Mouse (Mus musculus) liver, embryonic 13.5 days (tissue): ENCODE data around the gene Entr1. TPM values are rescaled to one million over a fixed set of nuclear protein-coding genes. Genes with fewer than 3 reads are reported as not detected.

Experiments used
- ATAC-seq: fragments of 200-750 bp; cut with Nextera tagmentation; 2 replicates; pipeline ENCODE4 v1.8.0; 2017; ENCODE audit warnings: low read depth, mild to moderate bottlenecking, moderate number of reproducible peaks, moderate library complexity
- DNase-seq: peaks from one replicate; pipeline ENCODE4 v3.0.0; 2022
- H3K27ac ChIP-seq: fragments of 300-500 bp; sonication (generic); 2 replicates; pipeline ENCODE4 v1.5.1; 2015; ENCODE audit warnings: moderate library complexity, mild to moderate bottlenecking, inconsistent platforms
- H3K27me3 ChIP-seq: fragments of 300-500 bp; sonication (generic); 2 replicates; pipeline ENCODE4 v1.6.1; 2015; ENCODE audit warnings: mild to moderate bottlenecking, inconsistent platforms
- H3K36me3 ChIP-seq: fragments of 300-500 bp; sonication (generic); 2 replicates; pipeline ENCODE4 v1.6.1; 2015; ENCODE audit warnings: mild to moderate bottlenecking, inconsistent platforms
- H3K4me1 ChIP-seq: fragments of 300-500 bp; sonication (generic); replicated peaks from 2 replicates; pipeline ENCODE4 v1.6.1; 2015; ENCODE audit warnings: inconsistent platforms
- H3K4me2 ChIP-seq: fragments of 300-500 bp; sonication (generic); 2 replicates; pipeline ENCODE4 v1.6.1; 2015; ENCODE audit warnings: inconsistent platforms, mild to moderate bottlenecking, moderate library complexity
- H3K4me3 ChIP-seq: fragments of 300-500 bp; sonication (generic); replicated peaks from 2 replicates; pipeline ENCODE4 v1.5.1; 2015; ENCODE audit warnings: mild to moderate bottlenecking, inconsistent platforms
- H3K9ac ChIP-seq: fragments of 300-500 bp; sonication (generic); 2 replicates; pipeline ENCODE4 v1.6.1; 2015; ENCODE audit warnings: mild to moderate bottlenecking, inconsistent platforms
- H3K9me3 ChIP-seq: fragments of 300-500 bp; sonication (generic); replicated peaks from 2 replicates; pipeline ENCODE4 v1.6.1; 2016; ENCODE audit warnings: inconsistent platforms
- WGBS: fragments of 180-500 bp; shearing (Covaris S2); methylation state at CpG from one replicate; pipeline ENCODE4 v1.1.7; 2015; ENCODE audit not compliant: insufficient replicate concordance; 5-methylcytosine and 5-hydroxymethylcytosine counted together
- polyA plus RNA-seq: library from polyadenylated mRNA; unstranded; fragments of >200 nt; fragmentation: Nextera tagmentation; extraction: Ambion mirVana; gene quantifications from 2 replicates; pipeline ENCODE4 v1.2.1, GENCODE M21; 2015

Gene Entr1
- polyA plus RNA-seq, 1 experiment from 2014 or later, result 47.6 TPM

GRCm38 (mm10) chr2:26410091-26410490 lies 21.0 kb upstream of the Entr1 start:
- 69% methylated on average over 5 of the region's 5 CpGs for WGBS
- ATAC-seq (no peak), DNase-seq (no peak)
- H3K4me3 ChIP-seq, result no peak overlapping the region
- H3K36me3 ChIP-seq, result peaks cover 50% of the 10 kb centered on the region
- 0 out of 2 replicates have a peak overlapping the region, but pooled peaks have one; percentile 7 for H3K9ac ChIP-seq
- peak overlapping the region; percentile 30 for H3K27ac ChIP-seq
- peaks cover 46% of the 10 kb centered on the region for H3K4me1 ChIP-seq
- H3K9me3 ChIP-seq, result no peaks in the 10 kb centered on the region
- no peak overlapping the region for H3K4me2 ChIP-seq
- no peaks in the 10 kb centered on the region for H3K27me3 ChIP-seq

GRCm38 (mm10) chr2:26409362-26409761 lies 20.2 kb upstream of the Entr1 start:
- H3K4me3 ChIP-seq, result peak overlapping the region; percentile 91

GRCm38 (mm10) chr2:26408515-26409356 lies 19.6 kb upstream of the Entr1 start, which contains the start of gene Inpp5e:
TSS of gene Inpp5e (minus strand) at chr2:26409203.
- under 1% methylated on average over 57 of the region's 57 CpGs for WGBS
- Histone ChIP-seq H3K36me3 (peaks cover 38% of the 10 kb centered on the region), H3K9ac (peak within 1 kb of the TSS; percentile 94), H3K27me3 (no peaks in the 10 kb centered on the region), H3K4me1 (peaks cover 52% of the 10 kb centered on the region), H3K4me2 (peak within 1 kb of the TSS; percentile 92), H3K9me3 (no peaks in the 10 kb centered on the region), H3K27ac (peak within 1 kb of the TSS; percentile 81), H3K4me3 (peak within 1 kb of the TSS; percentile 91)
- ATAC-seq (peak; percentile 94), DNase-seq (peak; percentile 96)

More at GRCm38 (mm10) chr2:26409362-26409761, 20.2 kb upstream of the Entr1 start:
- peaks cover 52% of the 10 kb centered on the region for H3K4me1 ChIP-seq
- peak overlapping the region; percentile 59 for H3K9ac ChIP-seq
- peaks cover 44% of the 10 kb centered on the region for H3K36me3 ChIP-seq
- DNase-seq, result no peak
- H3K27me3 ChIP-seq, result no peaks in the 10 kb centered on the region
- H3K27ac ChIP-seq, result peak overlapping the region; percentile 58; the same call in 1 of the 2 replicates
- no peaks in the 10 kb centered on the region for H3K9me3 ChIP-seq
- no peak for ATAC-seq
- peak overlapping the region; percentile 92 for H3K4me2 ChIP-seq
- 55% methylated on average over 3 of the region's 3 CpGs for WGBS

GRCm38 (mm10) chr2:26403306-26403705 lies 14.2 kb upstream of the Entr1 start:
- Histone ChIP-seq H3K36me3 (peaks cover 46% of the 10 kb centered on the region), H3K9ac (no peak overlapping the region), H3K9me3 (no peaks in the 10 kb centered on the region), H3K4me1 (peaks cover 65% of the 10 kb centered on the region), H3K4me2 (no peak overlapping the region), H3K27me3 (no peaks in the 10 kb centered on the region), H3K4me3 (no peak overlapping the region), H3K27ac (no peak overlapping the region)
- DNase-seq (no peak), ATAC-seq (no peak)
- 74% methylated on average over 8 of the region's 8 CpGs for WGBS

- 72% methylated on average over 1 of the region's 1 CpGs for WGBS
- H3K27ac ChIP-seq, result no peak overlapping the region
- no peak overlapping the region for H3K4me2 ChIP-seq
- H3K4me1 ChIP-seq, result peaks cover 54% of the 10 kb centered on the region
- H3K9ac ChIP-seq, result no peak overlapping the region
- no peak overlapping the region for H3K4me3 ChIP-seq
- no peaks in the 10 kb centered on the region for H3K9me3 ChIP-seq
- no peak for DNase-seq
- H3K27me3 ChIP-seq, result no peaks in the 10 kb centered on the region
- peaks cover 56% of the 10 kb centered on the region for H3K36me3 ChIP-seq
- ATAC-seq, result no peak
Measured at GRCm38 (mm10) chr2:26402265-26402664, 13.1 kb upstream of the Entr1 start.

GRCm38 (mm10) chr2:26401023-26401422 lies 11.9 kb upstream of the Entr1 start:
- DNase-seq (no peak), ATAC-seq (peak; percentile 73)
- Histone ChIP-seq H3K9ac (peak overlapping the region; percentile 14; the same call in 1 of the 2 replicates), H3K4me3 (no peak overlapping the region), H3K27ac (peak overlapping the region; percentile 59), H3K4me1 (peaks cover 42% of the 10 kb centered on the region), H3K4me2 (no peak overlapping the region), H3K9me3 (no peaks in the 10 kb centered on the region), H3K27me3 (no peaks in the 10 kb centered on the region), H3K36me3 (peaks cover 63% of the 10 kb centered on the region)
- WGBS, result 66% methylated on average over 4 of the region's 4 CpGs

- Histone ChIP-seq H3K4me1 (peaks cover 36% of the 10 kb centered on the region), H3K27ac (peak overlapping the region; percentile 24; the same call in 1 of the 2 replicates), H3K4me2 (no peak overlapping the region), H3K36me3 (peaks cover 70% of the 10 kb centered on the region), H3K4me3 (no peak overlapping the region), H3K27me3 (no peaks in the 10 kb centered on the region), H3K9ac (no peak overlapping the region), H3K9me3 (no peaks in the 10 kb centered on the region)
- no peak for DNase-seq
- no peak for ATAC-seq
- WGBS, result 81% methylated on average over 5 of the region's 5 CpGs
Measured at GRCm38 (mm10) chr2:26400296-26400695, 11.2 kb upstream of the Entr1 start.

GRCm38 (mm10) chr2:26399647-26400046 lies 10.5 kb upstream of the Entr1 start:
- H3K27ac ChIP-seq, result peak overlapping the region; percentile 24
- peak; percentile 35; the same call in 1 of the 2 replicates for ATAC-seq
- WGBS, result 83% methylated on average over 5 of the region's 5 CpGs

GRCm38 (mm10) chr2:26398978-26399377 lies 9.9 kb upstream of the Entr1 start:
- Histone ChIP-seq H3K9ac (no peak overlapping the region), H3K36me3 (peaks cover 83% of the 10 kb centered on the region), H3K27ac (0 out of 2 replicates have a peak overlapping the region, but pooled peaks have one; percentile 24), H3K27me3 (no peaks in the 10 kb centered on the region), H3K4me1 (peaks cover 28% of the 10 kb centered on the region), H3K4me2 (no peak overlapping the region), H3K4me3 (no peak overlapping the region), H3K9me3 (no peaks in the 10 kb centered on the region)
- no peak for DNase-seq
- no peak for ATAC-seq
- WGBS, result 80% methylated on average over 8 of the region's 8 CpGs

More at GRCm38 (mm10) chr2:26399647-26400046, 10.5 kb upstream of the Entr1 start:
- no peak overlapping the region for H3K4me2 ChIP-seq
- DNase-seq, result no peak
- peaks cover 77% of the 10 kb centered on the region for H3K36me3 ChIP-seq
- H3K4me3 ChIP-seq, result no peak overlapping the region
- no peaks in the 10 kb centered on the region for H3K9me3 ChIP-seq
- peaks cover 30% of the 10 kb centered on the region for H3K4me1 ChIP-seq
- H3K9ac ChIP-seq, result no peak overlapping the region
- H3K27me3 ChIP-seq, result no peaks in the 10 kb centered on the region

GRCm38 (mm10) chr2:26391617-26392016 lies 2.5 kb upstream of the Entr1 start:
- H3K4me2 ChIP-seq, result no peak overlapping the region
- peaks cover 26% of the 10 kb centered on the region for H3K4me1 ChIP-seq
- H3K9me3 ChIP-seq, result no peaks in the 10 kb centered on the region
- no peak overlapping the region for H3K9ac ChIP-seq
- DNase-seq (no peak), ATAC-seq (no peak)
- H3K36me3 ChIP-seq, result peaks cover 73% of the 10 kb centered on the region
- H3K27ac ChIP-seq, result no peak overlapping the region
- WGBS, result 83% methylated on average over 6 of the region's 6 CpGs
- no peaks in the 10 kb centered on the region for H3K27me3 ChIP-seq
- H3K4me3 ChIP-seq, result no peak overlapping the region

GRCm38 (mm10) chr2:26390954-26391353 lies 1.8 kb upstream of the Entr1 start:
- no peaks in the 10 kb centered on the region for H3K9me3 ChIP-seq
- peaks cover 26% of the 10 kb centered on the region for H3K4me1 ChIP-seq
- 63% methylated on average over 3 of the region's 3 CpGs for WGBS
- peak overlapping the region; percentile 97 for H3K4me3 ChIP-seq
- peaks cover 73% of the 10 kb centered on the region for H3K36me3 ChIP-seq
- no peak for ATAC-seq
- peak overlapping the region; percentile 33; the same call in 1 of the 2 replicates for H3K9ac ChIP-seq
- no peak for DNase-seq
- H3K27me3 ChIP-seq, result no peaks in the 10 kb centered on the region
- no peak overlapping the region for H3K27ac ChIP-seq
- H3K4me2 ChIP-seq, result peak overlapping the region; percentile 25
